Mouse (Mus musculus) stomach, embryonic 15.5 days (tissue): ENCODE results near the gene Uxs1. TPM values are rescaled to one million over a fixed set of nuclear protein-coding genes. Genes with fewer than 3 reads are reported as not detected.

ENCODE experiments used
- ATAC-seq: fragments of 200-750 bp; cut with Nextera tagmentation; 2 replicates; pipeline ENCODE4 v1.8.0; 2017; ENCODE audit warnings: low read depth, moderate number of reproducible peaks, moderate TSS enrichment; ENCODE audit not compliant: insufficient read depth, low FRiP score
- H3K27ac ChIP-seq: fragments of 300-500 bp; sonication (generic); 2 replicates; pipeline ENCODE4 v1.5.1; 2015; ENCODE audit warnings: mild to moderate bottlenecking, inconsistent platforms
- H3K27me3 ChIP-seq: fragments of 300-500 bp; sonication (generic); replicated peaks from 2 replicates; pipeline ENCODE4 v1.6.1; 2015; ENCODE audit warnings: inconsistent platforms
- H3K36me3 ChIP-seq: fragments of 300-500 bp; sonication (generic); 2 replicates; pipeline ENCODE4 v1.6.1; 2015; ENCODE audit warnings: inconsistent platforms
- H3K4me1 ChIP-seq: fragments of 300-500 bp; sonication (generic); 2 replicates; pipeline ENCODE4 v1.6.1; 2015; ENCODE audit warnings: inconsistent platforms
- H3K4me2 ChIP-seq: fragments of 300-500 bp; sonication (generic); 2 replicates; pipeline ENCODE4 v1.6.1; 2015; ENCODE audit warnings: mild to moderate bottlenecking, inconsistent platforms
- H3K4me3 ChIP-seq: fragments of 300-500 bp; sonication (generic); replicated peaks from 2 replicates; pipeline ENCODE4 v1.5.1; 2015; ENCODE audit warnings: inconsistent platforms
- H3K9ac ChIP-seq: fragments of 300-500 bp; sonication (generic); 2 replicates; pipeline ENCODE4 v1.6.1; 2015; ENCODE audit warnings: inconsistent platforms
- H3K9me3 ChIP-seq: fragments of 300-500 bp; sonication (generic); 2 replicates; pipeline ENCODE4 v1.6.1; 2016; ENCODE audit warnings: inconsistent platforms
- WGBS: fragments of 180-500 bp; shearing (Covaris S2); methylation state at CpG from one replicate; pipeline ENCODE4 v1.1.7; 2015; 5-methylcytosine and 5-hydroxymethylcytosine counted together
- polyA plus RNA-seq: library from polyadenylated mRNA; unstranded; fragments of >200 nt; fragmentation: Nextera tagmentation; extraction: Ambion mirVana; gene quantifications from 2 replicates; pipeline ENCODE4 v1.2.1, GENCODE M21; 2015

Uxs1 gene
- polyA plus RNA-seq, result 21.9 and 22.3 TPM in 2 replicates

- no peaks in the 10 kb centered on the region for H3K9me3 ChIP-seq
- H3K36me3 ChIP-seq, result no peaks in the 10 kb centered on the region
- H3K27ac ChIP-seq, result peak within 1 kb of the TSS; percentile 92
- ATAC-seq, result peak; percentile 98
- H3K27me3 ChIP-seq, result no peaks in the 10 kb centered on the region
- peak within 1 kb of the TSS; percentile 81 for H3K9ac ChIP-seq
- under 1% methylated on average over 41 of the region's 41 CpGs for WGBS
- 0 out of 2 replicates have a peak, but pooled peaks cover 7% of the 10 kb centered on the region for H3K4me1 ChIP-seq
- H3K4me3 ChIP-seq, result peak within 1 kb of the TSS; percentile 90
- H3K4me2 ChIP-seq, result peak within 1 kb of the TSS; percentile 92
These were observed at the start of gene Uxs1 for GRCm38 (mm10) chr1:43827763-43828194. TSS of gene Uxs1 (minus strand) at chr1:43827800.

- H3K4me3 ChIP-seq, result no peak overlapping the region
- no peak overlapping the region for H3K4me2 ChIP-seq
- no peak overlapping the region for H3K9ac ChIP-seq
- no peaks in the 10 kb centered on the region for H3K4me1 ChIP-seq
- no peak overlapping the region for H3K27ac ChIP-seq
- WGBS, result 88% methylated on average over 6 of the region's 6 CpGs
- H3K36me3 ChIP-seq, result no peaks in the 10 kb centered on the region
- H3K27me3 ChIP-seq, result no peaks in the 10 kb centered on the region
- no peaks in the 10 kb centered on the region for H3K9me3 ChIP-seq
- ATAC-seq, result no peak
These were observed 49.6 kb upstream of the Uxs1 start for GRCm38 (mm10) chr1:43877233-43877632.

GRCm38 (mm10) chr1:43871116-43871515 lies 43.5 kb upstream of the Uxs1 start:
- Histone ChIP-seq H3K9ac (no peak overlapping the region), H3K9me3 (no peaks in the 10 kb centered on the region), H3K4me3 (no peak overlapping the region), H3K4me1 (no peaks in the 10 kb centered on the region), H3K4me2 (no peak overlapping the region), H3K27ac (no peak overlapping the region), H3K27me3 (no peaks in the 10 kb centered on the region), H3K36me3 (no peaks in the 10 kb centered on the region)
- ATAC-seq, result no peak

- WGBS, result 38% methylated on average over 1 of the region's 1 CpGs
- ATAC-seq, result no peak
- H3K36me3 ChIP-seq, result no peaks in the 10 kb centered on the region
- no peak overlapping the region for H3K9ac ChIP-seq
- no peaks in the 10 kb centered on the region for H3K27me3 ChIP-seq
- no peak overlapping the region for H3K4me2 ChIP-seq
- H3K27ac ChIP-seq, result no peak overlapping the region
- no peak overlapping the region for H3K4me3 ChIP-seq
- H3K4me1 ChIP-seq, result no peaks in the 10 kb centered on the region
- no peaks in the 10 kb centered on the region for H3K9me3 ChIP-seq
These were observed 40.9 kb upstream of the Uxs1 start for GRCm38 (mm10) chr1:43868510-43868909.

GRCm38 (mm10) chr1:43864758-43865157 lies 37.2 kb upstream of the Uxs1 start:
- Histone ChIP-seq H3K9me3 (no peaks in the 10 kb centered on the region), H3K27ac (no peak overlapping the region), H3K4me1 (no peaks in the 10 kb centered on the region), H3K9ac (no peak overlapping the region), H3K4me2 (no peak overlapping the region), H3K4me3 (no peak overlapping the region), H3K36me3 (no peaks in the 10 kb centered on the region), H3K27me3 (no peaks in the 10 kb centered on the region)
- no peak for ATAC-seq

GRCm38 (mm10) chr1:43862614-43863013 lies 35.0 kb upstream of the Uxs1 start:
- H3K4me1 ChIP-seq, result no peaks in the 10 kb centered on the region

GRCm38 (mm10) chr1:43858988-43859387 lies 31.4 kb upstream of the Uxs1 start:
- ATAC-seq, result no peak
- Histone ChIP-seq H3K4me3 (no peak overlapping the region), H3K9me3 (no peaks in the 10 kb centered on the region), H3K4me2 (no peak overlapping the region), H3K27me3 (no peaks in the 10 kb centered on the region), H3K9ac (no peak overlapping the region), H3K4me1 (no peaks in the 10 kb centered on the region), H3K36me3 (no peaks in the 10 kb centered on the region), H3K27ac (no peak overlapping the region)
- 40% methylated on average over 5 of the region's 5 CpGs for WGBS

More at GRCm38 (mm10) chr1:43862614-43863013, 35.0 kb upstream of the Uxs1 start:
- Histone ChIP-seq H3K27me3 (no peaks in the 10 kb centered on the region), H3K36me3 (no peaks in the 10 kb centered on the region), H3K4me2 (no peak overlapping the region), H3K27ac (no peak overlapping the region), H3K4me3 (no peak overlapping the region), H3K9me3 (no peaks in the 10 kb centered on the region), H3K9ac (no peak overlapping the region)
- 87% methylated on average over 4 of the region's 4 CpGs for WGBS
- ATAC-seq, result no peak

GRCm38 (mm10) chr1:43857656-43858055 lies 30.1 kb upstream of the Uxs1 start:
- no peak overlapping the region for H3K4me2 ChIP-seq
- 60% methylated on average over 1 of the region's 1 CpGs for WGBS
- no peak for ATAC-seq
- no peaks in the 10 kb centered on the region for H3K36me3 ChIP-seq
- no peaks in the 10 kb centered on the region for H3K9me3 ChIP-seq
- no peaks in the 10 kb centered on the region for H3K27me3 ChIP-seq
- H3K9ac ChIP-seq, result no peak overlapping the region
- H3K4me3 ChIP-seq, result no peak overlapping the region
- H3K4me1 ChIP-seq, result no peaks in the 10 kb centered on the region
- H3K27ac ChIP-seq, result no peak overlapping the region

- no peak overlapping the region for H3K9ac ChIP-seq
- no peaks in the 10 kb centered on the region for H3K36me3 ChIP-seq
- WGBS, result 51% methylated on average over 1 of the region's 1 CpGs
- H3K27ac ChIP-seq, result no peak overlapping the region
- no peak overlapping the region for H3K4me3 ChIP-seq
- no peak overlapping the region for H3K4me2 ChIP-seq
- H3K4me1 ChIP-seq, result no peaks in the 10 kb centered on the region
- no peak for ATAC-seq
- H3K27me3 ChIP-seq, result no peaks in the 10 kb centered on the region
- no peaks in the 10 kb centered on the region for H3K9me3 ChIP-seq
These were observed 28.0 kb upstream of the Uxs1 start for GRCm38 (mm10) chr1:43855591-43855990.

GRCm38 (mm10) chr1:43843398-43843797 lies 15.8 kb upstream of the Uxs1 start:
- Histone ChIP-seq H3K36me3 (no peaks in the 10 kb centered on the region), H3K27ac (no peak overlapping the region), H3K9me3 (no peaks in the 10 kb centered on the region), H3K4me3 (no peak overlapping the region), H3K9ac (no peak overlapping the region), H3K4me1 (no peaks in the 10 kb centered on the region), H3K4me2 (no peak overlapping the region), H3K27me3 (no peaks in the 10 kb centered on the region)
- WGBS, result 79% methylated on average over 2 of the region's 2 CpGs
- no peak for ATAC-seq

GRCm38 (mm10) chr1:43837236-43837635 lies 9.6 kb upstream of the Uxs1 start:
- no peaks in the 10 kb centered on the region for H3K36me3 ChIP-seq
- no peak overlapping the region for H3K27ac ChIP-seq
- H3K4me1 ChIP-seq, result no peaks in the 10 kb centered on the region
- no peaks in the 10 kb centered on the region for H3K27me3 ChIP-seq
- ATAC-seq, result no peak
- no peak overlapping the region for H3K4me3 ChIP-seq
- no peak overlapping the region for H3K9ac ChIP-seq
- 86% methylated on average over 1 of the region's 1 CpGs for WGBS
- no peak overlapping the region for H3K4me2 ChIP-seq
- H3K9me3 ChIP-seq, result no peaks in the 10 kb centered on the region

- Histone ChIP-seq H3K27me3 (no peaks in the 10 kb centered on the region), H3K27ac (no peak overlapping the region), H3K4me3 (no peak overlapping the region), H3K36me3 (no peaks in the 10 kb centered on the region), H3K9ac (no peak overlapping the region), H3K4me2 (no peak overlapping the region), H3K4me1 (0 out of 2 replicates have a peak, but pooled peaks cover 7% of the 10 kb centered on the region), H3K9me3 (no peaks in the 10 kb centered on the region)
- 60% methylated on average over 1 of the region's 1 CpGs for WGBS
- ATAC-seq, result no peak
These were observed 2.5 kb upstream of the Uxs1 start for GRCm38 (mm10) chr1:43830096-43830495.
